Mouse (Mus musculus): ENCODE results near the gene Atad5.

GRCm38 (mm10) chr11:80052456-80052855, 36.7 kb upstream of the Atad5 start:
- TF ChIP-seq CTCF (IDR thresholded peaks at IDR 0.05; ENCODE audit: control insufficient read depth, insufficient read depth, low read length) (no peak), POLR2A (IDR thresholded peaks at IDR 0.05; ENCODE audit: borderline replicate concordance, control insufficient read depth, low read depth, low read length) (no peak)

Measured in bone marrow, adult 2 months (tissue).